Mouse (Mus musculus): ENCODE data around the gene Dnajb4.

- TF ChIP-seq GATA1 (IDR thresholded peaks at IDR 0.05; ENCODE audit: borderline replicate concordance, low read length), result no peak
- no peak for TF ChIP-seq FLI1 (IDR thresholded peaks at IDR 0.05; ENCODE audit: low read length)
Observed at GRCm38 (mm10) chr3:152239592-152239991, 29.5 kb upstream of the Dnajb4 start.

Data from megakaryocyte, embryonic 14.5 days (primary cell).